Mouse (Mus musculus): ENCODE measurements at regions not wholly inside any gene's neighbourhood (a gene's known extent, or its start where the extent isn't known, plus 50 kb on each side); places are given as distances from the start of the nearest gene placed in this dataset.

GRCm38 (mm10) chr1:33031991-33032390 is 484.9 kb upstream of the Gm5415 start:
- Histone ChIP-seq H3K9me3 (replicated peaks; ENCODE audit: low read length) (no peaks in the 10 kb centered on the region), H3K79me2 (replicated peaks; ENCODE audit: control insufficient read depth, extremely low read depth, insufficient read depth, poor library complexity, severe bottlenecking) (no peaks in the 10 kb centered on the region), H3K4me2 (ENCODE audit: insufficient read depth, low read depth, poor library complexity, severe bottlenecking) (no peak overlapping the region), H3K36me3 (replicated peaks in 1 of 2; ENCODE audit: control insufficient read depth in 1 of 2, insufficient read depth in 1 of 2, low read length in 1 of 2) (no peaks in the 10 kb centered on the region), H3K4me3 (replicated peaks in 1 of 3; ENCODE audit: low read depth in 2 of 3, low read length in 2 of 3, poor library complexity in 1 of 3) (no peak overlapping the region), H3K4me1 (ENCODE audit: control insufficient read depth in 1 of 2, insufficient read depth in 2 of 2) (no peaks in the 10 kb centered on the region), H3K27me3 (replicated peaks) (no peaks in the 10 kb centered on the region), H3K9ac (ENCODE audit: insufficient read depth, low read depth) (no peak overlapping the region), H3K27ac (ENCODE audit: insufficient read depth, low read depth) (no peak overlapping the region)
- TF ChIP-seq MAX (IDR thresholded peaks at IDR 0.05; ENCODE audit: low read length) = no peak
- no peak for TF ChIP-seq ELF1 (IDR thresholded peaks at IDR 0.05; ENCODE audit: low read depth, low read length)
- no peak for TF ChIP-seq POLR2AphosphoS2 (IDR thresholded peaks at IDR 0.05; ENCODE audit: low read depth, low read length)
- no peak for TF ChIP-seq MYC (IDR thresholded peaks at IDR 0.05; ENCODE audit: low read depth, low read length)
- no peak for TF ChIP-seq NRF1 (IDR thresholded peaks at IDR 0.05; ENCODE audit: low read depth, low read length)
- no peak for TF ChIP-seq TBP (conservative IDR thresholded peaks at IDR 0.05; ENCODE audit: low read depth, low read length)
- TF ChIP-seq NELFE (IDR thresholded peaks at IDR 0.05; ENCODE audit: low read depth, low read length) = no peak
- DNase-seq (ENCODE audit: extremely low read depth) = no peak
- dilution Hi-C loops (cut with MboI; ENCODE audit: extremely low pct_ligation_motif_present, extremely low pct_unique_long_range_greater_than_20kb, low sequenced_read_pairs) = no loop called here
- in situ Hi-C loops (cut with MboI; ENCODE audit: low pct_ligation_motif_present, low pct_unique_long_range_greater_than_20kb, low sequenced_read_pairs) = no loop called here

- no peaks in the 10 kb centered on the region for H3K27me3 ChIP-seq (replicated peaks)
- in situ Hi-C loops (cut with MboI; ENCODE audit: low pct_ligation_motif_present, low pct_unique_long_range_greater_than_20kb, low sequenced_read_pairs) (no loop called here), dilution Hi-C loops (cut with MboI; ENCODE audit: extremely low pct_ligation_motif_present, extremely low pct_unique_long_range_greater_than_20kb, low sequenced_read_pairs) (no loop called here)
- H3K9ac ChIP-seq (ENCODE audit: insufficient read depth, low read depth) = no peak overlapping the region
- DNase-seq (ENCODE audit: extremely low read depth) = no peak
- H3K36me3 ChIP-seq (replicated peaks in 1 of 2; ENCODE audit: control insufficient read depth in 1 of 2, insufficient read depth in 1 of 2, low read length in 1 of 2) = no peaks in the 10 kb centered on the region
- no peaks in the 10 kb centered on the region for H3K79me2 ChIP-seq (replicated peaks; ENCODE audit: control insufficient read depth, extremely low read depth, insufficient read depth, poor library complexity, severe bottlenecking)
- H3K27ac ChIP-seq (ENCODE audit: insufficient read depth, low read depth) = no peak overlapping the region
- no peak overlapping the region for H3K4me2 ChIP-seq (ENCODE audit: insufficient read depth, low read depth, poor library complexity, severe bottlenecking)
- no peaks in the 10 kb centered on the region for H3K9me3 ChIP-seq (replicated peaks; ENCODE audit: low read length)
- no peaks in the 10 kb centered on the region for H3K4me1 ChIP-seq (ENCODE audit: control insufficient read depth in 1 of 2, insufficient read depth in 2 of 2)
- no peak overlapping the region for H3K4me3 ChIP-seq (replicated peaks in 1 of 3; ENCODE audit: low read depth in 2 of 3, low read length in 2 of 3, poor library complexity in 1 of 3)
- TF ChIP-seq NELFE (IDR thresholded peaks at IDR 0.05; ENCODE audit: low read depth, low read length) = no peak
- TF ChIP-seq TCF12 (IDR thresholded peaks at IDR 0.05; ENCODE audit: low read depth, low read length) = no peak
- no peak for TF ChIP-seq TBP (conservative IDR thresholded peaks at IDR 0.05; ENCODE audit: low read depth, low read length)
Measured at GRCm38 (mm10) chr1:33026683-33027415, 479.8 kb upstream of the Gm5415 start.

GRCm38 (mm10) chr1:33025379-33025778 is 478.3 kb upstream of the Gm5415 start:
- no peak for TF ChIP-seq NELFE (IDR thresholded peaks at IDR 0.05; ENCODE audit: low read depth, low read length)
- TF ChIP-seq UBTF (IDR thresholded peaks at IDR 0.05; ENCODE audit: low read depth, low read length) = no peak
- TF ChIP-seq MAX (IDR thresholded peaks at IDR 0.05; ENCODE audit: low read length) = no peak
- no peak for TF ChIP-seq PAX5 (IDR thresholded peaks at IDR 0.05; ENCODE audit: low read length)
- TF ChIP-seq CHD2 (IDR thresholded peaks at IDR 0.05; ENCODE audit: low read length) = no peak
- no peak for TF ChIP-seq MEF2A (IDR thresholded peaks at IDR 0.05; ENCODE audit: borderline replicate concordance, low read depth, low read length)
- no peak for TF ChIP-seq ZNF384 (IDR thresholded peaks at IDR 0.05; ENCODE audit: low read depth, low read length)
- H3K9ac ChIP-seq (ENCODE audit: insufficient read depth, low read depth) = no peak overlapping the region
- H3K27me3 ChIP-seq (replicated peaks) = no peaks in the 10 kb centered on the region
- H3K4me2 ChIP-seq (ENCODE audit: insufficient read depth, low read depth, poor library complexity, severe bottlenecking) = no peak overlapping the region
- H3K27ac ChIP-seq (ENCODE audit: insufficient read depth, low read depth) = no peak overlapping the region
- H3K79me2 ChIP-seq (replicated peaks; ENCODE audit: control insufficient read depth, extremely low read depth, insufficient read depth, poor library complexity, severe bottlenecking) = no peaks in the 10 kb centered on the region
- H3K4me3 ChIP-seq (replicated peaks in 1 of 3; ENCODE audit: low read depth in 2 of 3, low read length in 2 of 3, poor library complexity in 1 of 3) = no peak overlapping the region
- H3K36me3 ChIP-seq (replicated peaks in 1 of 2; ENCODE audit: control insufficient read depth in 1 of 2, insufficient read depth in 1 of 2, low read length in 1 of 2) = no peaks in the 10 kb centered on the region
- dilution Hi-C loops (cut with MboI; ENCODE audit: extremely low pct_ligation_motif_present, extremely low pct_unique_long_range_greater_than_20kb, low sequenced_read_pairs) (no loop called here), in situ Hi-C loops (cut with MboI; ENCODE audit: low pct_ligation_motif_present, low pct_unique_long_range_greater_than_20kb, low sequenced_read_pairs) (no loop called here)
- no peak for DNase-seq (ENCODE audit: extremely low read depth)
- H3K9me3 ChIP-seq (replicated peaks; ENCODE audit: low read length) = no peaks in the 10 kb centered on the region
- H3K4me1 ChIP-seq (ENCODE audit: control insufficient read depth in 1 of 2, insufficient read depth in 2 of 2) = no peaks in the 10 kb centered on the region
